Mouse (Mus musculus): Measurements from ENCODE around the gene Rtca. TPM values are rescaled to one million over a fixed set of nuclear protein-coding genes. Genes with fewer than 3 reads are reported as not detected.

Rtca gene
- polyA plus RNA-seq, 1 experiment from 2014 or later, result 113 TPM

DNA sequence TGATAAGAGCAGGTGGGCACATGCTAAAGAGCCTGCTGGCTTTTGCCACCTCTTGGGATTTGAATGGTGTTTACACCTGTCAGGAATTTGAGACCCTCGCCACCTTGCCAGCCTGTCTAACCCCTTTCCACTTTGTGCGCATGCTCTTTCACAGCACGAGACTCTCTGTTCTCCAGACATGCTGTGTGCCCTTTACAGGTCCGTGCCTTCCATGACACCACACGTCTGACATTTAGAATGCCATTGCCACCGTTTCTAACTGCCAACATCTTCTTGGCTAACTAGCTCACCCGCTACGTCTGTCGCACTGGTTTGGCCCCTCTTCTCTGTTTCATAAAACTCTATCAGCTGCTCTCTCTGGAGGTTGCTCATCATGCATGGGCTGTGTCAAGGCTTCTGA, 63.7 kb downstream of the Rtca start:
- 85% methylated on average over 9 of the region's 9 CpGs for WGBS
- H3K4me1 ChIP-seq (replicated peaks; ENCODE audit: control insufficient read depth, insufficient read depth, low read length), result no peaks in the 10 kb centered on the region
- ATAC-seq (ENCODE audit: low FRiP score) (no peak), DNase-seq (ENCODE audit: low spot score) (no peak)
- no peak overlapping the region for H3K9ac ChIP-seq
- H3K4me2 ChIP-seq (replicated peaks), result no peak overlapping the region
- H3K9me3 ChIP-seq (ENCODE audit: control insufficient read depth, low read length), result no peaks in the 10 kb centered on the region
- H3K36me3 ChIP-seq (replicated peaks; ENCODE audit: control insufficient read depth, insufficient read depth), result no peaks in the 10 kb centered on the region
- H3K4me3 ChIP-seq (replicated peaks; ENCODE audit: low read length), result no peak overlapping the region
- H3K27ac ChIP-seq, result no peak overlapping the region
- no peaks in the 10 kb centered on the region for H3K27me3 ChIP-seq (ENCODE audit: control insufficient read depth, insufficient read depth, low read length)

DNA sequence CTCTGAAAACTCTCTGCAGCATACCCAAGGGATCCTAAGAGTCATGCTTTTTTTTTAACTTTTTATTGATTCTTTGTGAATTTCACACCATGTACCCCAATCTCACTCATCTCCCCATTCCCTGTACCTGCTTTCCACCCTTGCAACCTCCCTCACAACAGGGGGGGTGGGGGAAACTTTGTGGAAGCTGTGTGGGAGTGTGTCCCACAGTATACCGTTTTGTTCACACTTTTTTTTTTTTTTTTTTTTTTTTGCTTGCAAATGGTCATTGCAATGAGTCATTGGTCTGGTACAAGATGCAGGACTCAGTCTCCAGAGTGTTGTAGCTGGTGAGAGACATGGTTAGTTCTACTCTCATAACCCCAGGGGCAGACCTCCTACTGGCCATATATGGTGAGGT, 65.2 kb downstream of the Rtca start:
- Histone ChIP-seq H3K4me1 (replicated peaks; ENCODE audit: control insufficient read depth, insufficient read depth, low read length) (no peaks in the 10 kb centered on the region), H3K27me3 (ENCODE audit: control insufficient read depth, insufficient read depth, low read length) (no peaks in the 10 kb centered on the region), H3K36me3 (replicated peaks; ENCODE audit: control insufficient read depth, insufficient read depth) (no peaks in the 10 kb centered on the region), H3K9me3 (ENCODE audit: control insufficient read depth, low read length) (no peaks in the 10 kb centered on the region), H3K27ac (no peak overlapping the region), H3K9ac (no peak overlapping the region), H3K4me2 (replicated peaks) (no peak overlapping the region), H3K4me3 (replicated peaks; ENCODE audit: low read length) (no peak overlapping the region)
- DNase-seq (ENCODE audit: low spot score), result no peak
- WGBS, result 73% methylated on average over 1 of the region's 1 CpGs
- ATAC-seq (ENCODE audit: low FRiP score), result no peak

DNA sequence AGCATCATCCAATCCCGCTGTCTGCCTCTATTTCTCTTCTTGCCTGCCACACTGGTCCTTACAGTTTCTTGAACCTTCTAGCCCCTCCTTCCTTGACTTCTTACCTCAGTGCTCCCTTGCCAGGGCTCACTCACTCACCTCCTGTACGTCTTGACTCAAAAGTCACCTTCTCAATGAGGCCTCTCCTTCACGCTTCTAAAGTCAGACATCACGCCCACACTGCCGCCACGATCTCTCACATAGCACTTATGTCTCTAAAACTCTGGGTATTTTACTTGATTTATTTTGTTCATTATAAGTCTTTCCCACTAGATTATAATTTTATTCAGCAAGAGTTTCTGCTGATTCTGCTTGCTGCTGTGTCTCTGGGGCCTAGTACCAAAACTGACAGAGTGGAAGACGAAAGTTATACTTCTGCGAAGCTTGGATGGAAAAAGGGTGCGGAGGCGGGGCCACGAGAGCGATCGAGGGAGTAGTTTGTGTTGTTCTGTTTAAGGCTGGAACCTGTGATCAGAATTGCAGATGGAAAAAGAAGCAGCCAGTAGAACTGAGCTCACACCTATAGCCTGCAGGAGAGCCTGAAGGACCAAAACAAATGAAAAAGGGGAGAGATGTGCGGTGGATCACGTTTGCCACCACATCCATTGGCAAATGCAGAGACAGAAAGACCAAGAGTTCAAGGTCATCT, 66.3 kb downstream of the Rtca start:
- Histone ChIP-seq H3K36me3 (replicated peaks; ENCODE audit: control insufficient read depth, insufficient read depth) (no peaks in the 10 kb centered on the region), H3K9me3 (ENCODE audit: control insufficient read depth, low read length) (no peaks in the 10 kb centered on the region), H3K4me1 (replicated peaks; ENCODE audit: control insufficient read depth, insufficient read depth, low read length) (no peaks in the 10 kb centered on the region), H3K27ac (no peak overlapping the region), H3K9ac (no peak overlapping the region), H3K4me2 (replicated peaks) (no peak overlapping the region), H3K4me3 (replicated peaks; ENCODE audit: low read length) (no peak overlapping the region), H3K27me3 (ENCODE audit: control insufficient read depth, insufficient read depth, low read length) (no peaks in the 10 kb centered on the region)
- WGBS, result 91% methylated on average over 15 of the region's 15 CpGs
- ATAC-seq (ENCODE audit: low FRiP score), result no peak
- no peak for DNase-seq (ENCODE audit: low spot score)

- ATAC-seq (ENCODE audit: low FRiP score), result no peak
- Histone ChIP-seq H3K4me3 (replicated peaks; ENCODE audit: low read length) (no peak overlapping the region), H3K4me1 (replicated peaks; ENCODE audit: control insufficient read depth, insufficient read depth, low read length) (no peaks in the 10 kb centered on the region), H3K27me3 (ENCODE audit: control insufficient read depth, insufficient read depth, low read length) (no peaks in the 10 kb centered on the region), H3K9me3 (ENCODE audit: control insufficient read depth, low read length) (no peaks in the 10 kb centered on the region), H3K4me2 (replicated peaks) (no peak overlapping the region), H3K36me3 (replicated peaks; ENCODE audit: control insufficient read depth, insufficient read depth) (no peaks in the 10 kb centered on the region), H3K27ac (no peak overlapping the region), H3K9ac (no peak overlapping the region)
- 78% methylated on average over 8 of the region's 8 CpGs for WGBS
- no peak for DNase-seq (ENCODE audit: low spot score)
These were observed 67.7 kb downstream of the Rtca start for GRCm38 (mm10) chr3:116440066-116440997.

Other genes starting within 250 kb of the Rtca start
- gene Cdc14a, start 84.2 kb downstream of the Rtca start, polyA plus RNA-seq (2014; fragmentation: Nextera tagmentation; extraction: Ambion mirVana), result 4.1 TPM in 2 replicates
- gene Dbt, start 4.9 kb upstream of the Rtca start, polyA plus RNA-seq (2014; fragmentation: Nextera tagmentation; extraction: Ambion mirVana), result 10.9 and 11.6 TPM in 2 replicates
- gene Lrrc39, start 54.8 kb upstream of the Rtca start, polyA plus RNA-seq (2014; fragmentation: Nextera tagmentation; extraction: Ambion mirVana), result 0.39 TPM in 1 of 2 replicates, not detected in the other
- 13.1 and 14.2 TPM in 2 replicates for gene Sass6, start 86.8 kb upstream of the Rtca start, polyA plus RNA-seq (2014; fragmentation: Nextera tagmentation; extraction: Ambion mirVana)
- gene Trmt13, start 106.4 kb upstream of the Rtca start, polyA plus RNA-seq (2014; fragmentation: Nextera tagmentation; extraction: Ambion mirVana), result 15.9 and 24.5 TPM in 2 replicates
- 71.2 and 77.0 TPM in 2 replicates for gene Mfsd14a, start 154.5 kb upstream of the Rtca start, polyA plus RNA-seq (2014; fragmentation: Nextera tagmentation; extraction: Ambion mirVana)
- not detected in 2 replicates for gene Gm43191, start 173.1 kb upstream of the Rtca start, polyA plus RNA-seq (2014; fragmentation: Nextera tagmentation; extraction: Ambion mirVana)
- 10.1 and 10.3 TPM in 2 replicates for gene Slc35a3, start 204.6 kb upstream of the Rtca start, polyA plus RNA-seq (2014; fragmentation: Nextera tagmentation; extraction: Ambion mirVana)

All from hindbrain, embryonic 14.5 days (tissue).